Mouse (Mus musculus): ENCODE measurements around the gene Zfp444.

Zfp444 gene

DNA sequence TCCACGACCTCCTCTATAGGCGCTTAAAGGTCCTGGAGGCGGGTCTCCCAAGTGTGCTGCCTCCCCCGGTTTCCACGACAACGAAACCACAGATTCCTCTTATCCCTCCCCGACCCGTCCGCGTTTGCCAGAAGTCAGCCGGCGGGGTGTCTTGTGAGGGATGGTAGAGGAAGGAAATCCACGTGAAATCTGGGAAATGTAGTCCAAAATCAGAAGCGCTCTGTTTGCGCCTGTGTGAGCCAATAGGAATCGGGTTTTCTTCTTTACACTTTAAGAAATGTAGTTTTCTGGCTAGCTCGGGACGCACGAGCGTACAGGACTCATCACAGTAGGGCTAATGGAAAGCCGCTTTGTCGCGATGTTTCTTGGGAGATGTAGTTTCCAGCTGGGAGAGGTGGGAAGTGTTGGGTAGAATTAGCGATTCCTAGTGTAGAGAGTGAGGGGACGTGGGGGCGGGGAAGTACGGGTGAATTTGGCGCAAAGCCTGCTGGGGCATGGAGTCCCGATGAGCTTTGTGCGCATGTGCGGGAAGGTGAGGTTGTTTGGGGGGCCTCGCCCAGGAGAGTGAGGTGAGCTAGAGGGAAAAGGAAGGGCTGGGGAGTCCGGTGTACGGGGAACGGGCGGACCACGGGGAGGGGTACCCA, at the start of gene Zfp444:
Gene Zfp444, plus strand, starts transcription at position 221 of the 644 bp plus-strand sequence.
- peak; percentile 99 to 100 for DNase-seq (ENCODE audit: low spot score in 2 of 2)

DNA sequence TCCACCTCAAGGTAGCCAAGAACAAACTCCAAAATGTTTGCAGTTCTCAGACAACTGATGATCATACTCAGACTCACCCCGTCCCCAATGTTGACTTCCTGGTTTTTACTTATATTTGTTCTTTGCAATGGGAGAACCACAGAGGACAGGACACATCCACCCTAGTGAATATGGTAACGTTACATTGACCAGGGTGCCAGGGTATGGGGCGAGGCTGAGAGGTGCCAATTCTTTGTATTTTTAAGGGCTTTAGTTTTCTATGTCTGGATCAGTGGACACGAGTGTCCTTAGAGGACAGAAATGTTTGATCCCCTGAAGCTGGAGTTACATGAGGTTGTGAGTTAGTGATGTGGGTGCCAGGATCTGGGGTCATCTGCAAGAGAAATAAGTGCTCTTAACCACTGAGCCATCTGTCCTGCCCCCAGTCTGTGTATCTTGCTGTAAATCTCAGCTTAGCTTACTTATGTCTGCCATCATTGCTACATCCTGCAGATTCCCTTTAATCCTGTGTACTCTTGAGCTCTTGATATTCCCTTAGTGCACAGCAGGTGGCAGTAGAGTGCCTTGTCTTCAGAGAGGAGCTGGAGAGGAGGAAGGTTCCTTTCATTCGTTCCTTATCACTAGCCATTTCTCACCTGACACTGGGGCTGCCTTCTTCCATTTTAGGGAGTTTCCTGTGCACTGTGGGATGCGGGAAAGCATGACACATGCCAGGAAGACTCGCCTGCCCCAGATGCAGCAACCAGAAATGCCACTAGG, 45.2 kb upstream of the Zfp444 start:
- DNase-seq (ENCODE audit: low spot score in 2 of 2): peak; percentile 69 to 92

DNA sequence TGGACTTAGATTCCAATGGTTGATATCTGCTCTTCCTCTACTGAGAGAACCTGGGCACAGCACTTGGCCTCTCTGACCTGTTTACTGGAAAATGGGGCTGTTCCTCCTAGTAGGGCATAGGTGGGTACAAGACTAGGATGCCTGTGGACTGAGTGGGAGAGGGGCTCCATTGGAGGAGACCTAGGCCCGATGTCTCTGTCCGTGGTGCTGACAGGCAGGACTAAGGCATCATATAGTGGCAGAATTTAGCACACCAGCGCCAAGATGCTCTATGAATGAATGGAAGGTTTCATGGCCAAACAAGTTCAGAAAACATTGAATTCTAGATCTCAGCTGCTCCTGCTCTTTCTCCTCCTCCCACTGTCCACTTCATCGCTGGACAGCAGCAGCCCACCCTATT, 41.7 kb upstream of the Zfp444 start:
- no peak for DNase-seq (ENCODE audit: low spot score in 2 of 2)

DNA sequence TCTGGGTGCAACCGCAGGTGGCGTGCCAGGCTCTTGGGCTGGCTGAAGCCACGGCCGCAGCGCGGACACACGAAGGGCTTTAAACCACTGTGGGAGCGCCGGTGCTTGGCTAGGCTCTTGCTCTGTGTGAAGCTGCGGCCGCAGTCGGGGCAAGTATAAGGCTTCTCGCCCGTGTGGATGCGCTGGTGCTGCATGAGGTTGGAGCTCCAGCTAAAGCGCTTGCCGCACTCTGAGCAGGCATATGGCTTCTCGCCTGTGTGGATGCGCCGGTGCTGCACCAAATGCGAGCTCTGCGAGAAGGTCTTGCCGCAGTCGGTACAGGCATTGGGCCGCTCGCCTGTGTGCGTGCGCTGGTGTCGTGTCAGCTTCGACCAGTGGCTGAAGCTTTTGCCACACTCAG, 39.4 kb upstream of the Zfp444 start:
- no peak for DNase-seq (ENCODE audit: low spot score in 2 of 2)

DNA sequence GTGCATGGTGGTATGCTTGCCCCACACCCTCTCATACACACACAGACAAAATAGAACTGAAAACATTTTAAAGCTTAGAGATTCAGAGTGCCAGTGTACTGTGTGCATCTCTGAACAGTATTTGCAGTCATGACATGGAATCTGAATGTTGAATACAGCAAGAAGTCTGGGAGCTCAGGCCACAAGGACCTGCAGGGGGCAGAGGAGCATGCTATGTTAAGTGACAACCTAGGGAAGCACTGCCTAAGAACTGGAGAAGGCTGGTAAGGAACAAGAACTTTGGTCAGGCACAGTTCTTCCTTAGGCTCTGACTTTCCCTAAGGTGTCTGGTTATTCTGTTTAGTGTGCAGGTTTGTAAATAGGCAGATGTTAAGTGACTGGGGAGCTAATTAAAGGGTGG, 35.5 kb upstream of the Zfp444 start:
- DNase-seq (ENCODE audit: low spot score in 2 of 2): no peak

DNA sequence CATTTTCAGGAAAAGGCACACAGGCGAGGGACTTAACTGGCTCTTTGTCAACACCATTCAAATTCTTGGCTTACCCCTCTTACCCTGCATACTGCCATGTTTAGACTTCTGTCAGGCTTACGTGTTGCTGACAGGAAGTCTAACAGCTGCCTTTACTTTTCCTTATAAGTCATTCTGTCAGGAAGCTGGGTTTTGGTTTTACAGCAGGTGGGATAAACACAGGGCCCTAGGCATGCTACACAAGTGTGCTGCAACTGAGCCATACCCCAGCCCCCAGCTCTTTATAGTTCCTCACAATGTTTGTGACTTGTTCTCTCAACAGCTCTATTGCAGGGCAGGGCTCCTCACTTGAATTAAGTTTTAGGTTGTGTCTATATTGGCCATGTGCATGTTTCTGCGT, 32.7 kb upstream of the Zfp444 start:
- no peak for DNase-seq (ENCODE audit: low spot score in 2 of 2)

DNA sequence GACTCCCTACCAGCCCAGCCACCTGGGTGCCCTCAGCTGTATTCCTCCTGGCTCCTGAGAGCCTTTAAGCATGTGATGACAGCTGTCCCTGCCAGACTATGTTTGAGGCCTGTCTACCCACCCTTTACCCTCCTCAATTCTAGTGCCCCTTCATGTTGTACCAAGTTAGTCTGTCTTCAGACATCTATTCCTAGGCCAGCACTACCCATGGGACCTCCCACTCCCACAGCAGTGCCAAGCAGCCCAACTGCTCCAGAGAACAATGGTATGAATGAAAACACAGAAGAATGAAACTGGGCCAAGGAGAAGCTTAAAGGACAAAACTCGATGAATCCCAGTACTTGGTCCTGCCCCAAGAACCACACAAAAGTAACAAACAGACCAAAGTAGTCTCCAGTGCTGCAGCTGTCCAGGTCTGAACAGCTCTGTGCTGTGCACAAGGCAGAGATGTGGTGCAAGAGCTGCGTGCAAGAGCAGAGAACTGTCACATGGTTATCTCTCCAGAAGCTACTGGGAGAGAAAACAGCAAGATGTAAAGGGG, 28.0 kb upstream of the Zfp444 start:
- DNase-seq (ENCODE audit: low spot score in 2 of 2): no peak

DNA sequence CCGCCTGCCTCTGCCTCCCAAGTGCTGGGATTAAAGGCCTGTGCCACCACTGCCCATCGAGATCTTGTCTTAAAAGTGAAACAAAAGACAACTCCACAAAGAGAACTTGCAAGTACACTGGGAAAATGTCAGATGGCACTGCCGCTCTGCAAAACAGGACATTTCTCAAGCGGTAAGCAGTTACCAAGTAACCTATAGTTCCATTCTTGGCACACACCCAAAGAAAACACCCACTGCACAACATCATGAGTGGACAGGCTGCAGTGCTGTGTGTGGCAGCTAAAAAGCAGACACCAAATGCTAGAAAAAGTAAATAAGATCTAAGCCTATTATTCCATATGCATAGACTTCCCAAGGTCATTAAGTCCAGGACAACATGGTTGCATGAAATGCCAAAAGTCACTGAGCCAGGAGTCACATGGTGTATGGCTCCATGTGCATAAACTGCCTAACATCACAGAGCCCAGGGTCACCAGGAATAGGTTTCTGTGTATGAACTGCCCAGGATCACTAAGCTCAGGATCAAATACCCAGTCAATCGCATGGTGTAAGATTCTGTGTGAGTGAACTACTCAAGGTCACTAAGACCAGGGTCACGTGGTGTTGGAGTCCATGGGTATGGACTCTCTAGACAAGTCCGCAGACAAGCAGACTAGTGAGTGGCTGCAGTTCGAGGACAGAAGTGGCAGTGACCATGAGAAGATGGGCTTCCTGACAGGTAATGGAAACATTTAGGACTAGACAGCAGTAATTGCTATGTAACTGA, 26.4 kb upstream of the Zfp444 start:
- no peak for DNase-seq (ENCODE audit: low spot score in 2 of 2)

DNA sequence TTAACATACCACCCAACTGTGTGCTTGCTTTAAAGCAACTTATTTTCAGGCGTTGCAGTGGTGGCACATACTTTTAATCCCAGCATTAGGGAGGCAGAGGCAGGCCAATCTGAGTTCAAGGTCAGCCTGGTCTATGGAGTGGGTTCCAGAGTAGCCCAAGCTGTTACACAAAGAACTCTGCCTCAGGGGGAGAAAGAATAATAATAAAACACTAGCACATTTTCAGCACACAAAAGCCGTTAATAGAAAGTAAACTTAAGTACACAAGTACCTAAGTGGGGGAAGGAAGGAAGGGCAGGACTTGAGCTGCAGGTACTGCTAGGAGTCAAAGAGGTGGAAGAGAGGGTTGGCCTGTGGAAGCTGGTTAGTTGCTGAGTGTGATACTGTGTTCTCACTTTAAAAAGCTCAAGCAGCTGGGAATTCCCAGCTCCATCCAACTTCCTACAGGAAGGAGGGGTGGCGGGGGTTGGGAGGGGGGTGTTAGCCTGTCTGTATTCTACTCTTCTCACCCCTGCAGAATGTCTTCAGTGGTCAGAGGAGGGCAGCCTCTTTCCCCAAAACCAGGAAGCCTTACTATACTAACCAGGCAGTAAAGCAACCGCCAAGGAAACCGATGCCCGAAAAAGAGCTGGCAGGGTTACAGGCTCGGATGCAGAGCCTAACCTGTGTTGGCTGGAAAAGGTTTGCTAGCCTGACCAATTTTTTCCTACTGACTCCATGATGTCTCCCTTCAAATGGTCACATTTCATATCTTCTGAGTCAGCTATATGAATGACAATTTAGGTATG, 25.6 kb upstream of the Zfp444 start:
- DNase-seq (ENCODE audit: low spot score in 2 of 2): no peak

DNA sequence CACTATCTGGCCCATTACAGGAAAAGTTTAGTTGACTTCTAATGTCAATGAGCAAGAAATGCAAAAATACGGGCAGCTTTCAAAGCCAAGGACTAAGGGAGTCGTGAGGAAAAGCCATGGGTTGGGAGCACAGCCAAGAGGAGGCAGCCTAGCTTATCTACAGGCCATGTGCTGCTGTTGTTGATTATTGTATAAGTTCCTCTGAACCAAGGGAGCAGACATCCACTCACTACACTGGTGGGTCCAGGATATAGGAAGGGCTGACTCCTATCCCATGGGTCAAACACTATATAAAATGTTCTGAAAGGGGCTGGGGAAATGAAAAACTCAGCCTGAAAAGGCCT, 25.1 kb upstream of the Zfp444 start:
- no peak for DNase-seq (ENCODE audit: low spot score in 2 of 2)

DNA sequence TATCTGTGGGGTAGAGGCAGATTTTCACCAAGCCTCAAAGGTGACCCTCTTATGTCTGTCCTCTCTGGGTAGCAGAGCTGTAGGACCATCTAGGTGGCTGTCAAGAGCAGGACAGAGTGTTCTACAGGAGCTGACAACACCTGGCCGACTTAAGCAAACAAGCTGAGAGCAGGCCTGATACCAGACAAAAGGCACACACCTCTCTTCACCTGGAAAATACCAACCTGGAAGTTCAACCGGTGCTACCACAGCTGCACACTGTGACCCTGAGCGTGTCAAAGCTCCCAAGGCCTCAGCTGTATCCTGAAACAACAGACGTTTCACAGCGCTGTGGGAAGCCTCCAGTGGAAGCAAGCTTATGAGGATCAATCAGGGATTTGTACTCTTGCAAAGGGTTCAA, 24.3 kb upstream of the Zfp444 start:
- DNase-seq (ENCODE audit: low spot score in 2 of 2): no peak

DNA sequence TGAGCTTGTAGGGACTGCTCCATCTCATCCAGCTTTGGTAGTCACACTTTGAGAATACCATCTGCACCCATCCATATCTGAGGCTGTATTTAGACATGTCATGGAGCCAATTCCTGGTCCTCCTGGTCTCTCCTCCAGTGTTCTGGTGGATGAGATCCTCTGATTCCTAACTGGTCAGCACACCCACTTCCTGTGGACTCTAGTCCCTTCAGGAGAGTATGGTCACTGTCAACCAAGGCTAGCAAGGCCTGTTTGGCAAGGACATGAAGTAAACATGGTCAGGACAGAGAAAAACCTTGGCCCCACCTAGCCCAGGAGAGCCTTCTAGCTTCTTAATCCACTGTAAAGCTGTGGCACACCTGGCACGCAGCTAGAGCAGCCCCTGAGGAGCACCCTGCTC, 20.8 kb upstream of the Zfp444 start:
- DNase-seq (ENCODE audit: low spot score in 2 of 2): no peak

DNA sequence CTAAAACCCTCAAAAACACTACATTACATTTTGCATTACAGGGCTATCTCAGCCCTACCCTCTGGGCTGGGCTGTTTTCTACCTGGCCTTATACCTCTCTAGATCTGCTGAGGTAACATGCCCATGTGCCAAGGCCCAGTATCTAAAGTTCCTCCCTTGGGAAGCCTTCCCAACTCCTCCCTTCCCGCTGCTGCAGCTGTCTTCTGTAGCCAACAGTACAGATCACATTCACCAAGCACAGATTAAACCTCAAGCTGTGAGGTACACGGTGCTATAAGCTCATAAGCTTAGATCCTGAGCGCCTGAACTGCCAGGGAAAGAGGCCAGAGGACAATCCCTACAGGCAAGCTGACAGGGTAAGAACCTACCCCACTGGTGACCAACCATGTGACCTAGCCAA, 20.0 kb upstream of the Zfp444 start:
- DNase-seq (ENCODE audit: low spot score in 2 of 2): no peak

DNA sequence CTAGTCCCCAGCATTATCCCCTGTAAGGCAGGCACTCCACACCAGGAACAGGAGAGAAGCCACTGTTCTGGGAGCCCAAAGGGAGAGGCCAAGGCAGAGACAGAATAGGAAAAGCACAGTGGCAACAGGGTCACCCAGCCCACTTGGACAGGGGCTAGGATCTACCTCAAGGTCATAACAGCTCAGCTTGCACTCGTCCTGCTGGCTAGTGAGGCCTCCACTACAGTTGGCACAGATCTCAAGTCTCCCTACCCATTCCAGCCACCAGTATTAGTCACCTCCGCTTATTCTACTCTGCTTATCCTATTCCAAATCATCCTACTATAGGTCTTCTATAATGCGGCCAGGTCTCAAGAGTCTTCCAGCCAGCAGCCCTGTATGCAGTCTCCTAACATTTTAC, 18.9 kb upstream of the Zfp444 start:
- no peak for DNase-seq (ENCODE audit: low spot score in 2 of 2)

DNA sequence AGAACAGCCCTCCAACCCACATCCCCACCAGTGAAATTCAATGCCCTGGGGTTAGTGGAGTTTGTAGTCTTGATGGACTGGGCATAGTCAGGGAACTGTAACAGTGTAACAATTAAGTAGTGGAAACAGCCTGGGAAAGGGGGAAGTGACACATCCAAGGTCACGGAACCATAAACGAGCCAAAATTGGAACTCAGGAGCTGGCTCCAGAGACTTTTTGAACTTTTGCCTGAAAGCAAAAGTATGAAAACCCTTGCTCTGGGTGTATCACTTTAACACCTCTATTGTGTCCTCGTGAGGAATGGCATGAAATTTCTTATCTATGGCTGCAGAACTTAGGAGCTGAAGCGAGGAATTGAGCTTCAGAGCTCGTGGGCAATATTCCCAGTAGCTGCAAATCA, 17.9 kb upstream of the Zfp444 start:
- no peak for DNase-seq (ENCODE audit: low spot score in 2 of 2)

DNA sequence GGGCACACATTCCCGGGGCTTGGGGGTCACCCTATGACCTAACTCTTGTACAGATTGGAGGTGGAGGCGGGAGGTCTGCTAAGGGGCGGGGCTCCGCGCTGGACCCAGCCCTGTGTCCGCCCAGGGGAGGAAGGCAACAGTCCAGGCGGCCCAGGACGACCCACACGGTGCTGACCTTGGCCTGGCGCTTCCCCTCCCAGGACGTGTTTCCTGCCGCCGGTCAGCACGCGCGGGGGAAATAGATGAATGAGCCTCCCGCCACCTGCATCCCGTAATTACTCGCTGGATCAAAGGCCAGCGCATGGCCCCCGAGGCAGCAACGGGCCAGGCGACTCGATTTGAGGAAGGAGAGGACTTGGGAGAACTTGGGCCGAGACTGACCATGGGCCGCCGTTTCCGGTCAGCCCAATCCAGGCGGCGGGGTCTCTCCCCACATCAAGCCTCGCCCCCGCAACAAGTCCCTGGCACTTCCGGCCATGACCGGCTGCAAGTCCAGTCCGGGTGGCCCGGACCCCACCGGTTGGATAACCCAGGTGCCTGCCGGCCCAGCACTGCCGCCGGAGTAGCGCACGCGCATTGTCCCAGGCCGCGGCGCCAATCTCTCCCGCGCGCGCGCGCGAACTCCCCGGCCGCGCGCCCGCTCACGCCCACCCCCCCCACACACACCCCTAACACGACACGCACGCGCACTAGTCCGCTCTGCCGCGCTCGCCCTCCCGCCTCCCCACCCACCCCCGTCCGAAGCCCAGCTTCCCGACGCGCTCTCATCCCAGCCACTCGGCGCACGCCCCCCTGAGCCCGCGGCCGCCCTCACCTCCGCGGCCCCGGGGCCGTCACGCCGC, 16.8 kb upstream of the Zfp444 start:
- DNase-seq (ENCODE audit: low spot score in 2 of 2): peak; percentile 47 to 72

DNA sequence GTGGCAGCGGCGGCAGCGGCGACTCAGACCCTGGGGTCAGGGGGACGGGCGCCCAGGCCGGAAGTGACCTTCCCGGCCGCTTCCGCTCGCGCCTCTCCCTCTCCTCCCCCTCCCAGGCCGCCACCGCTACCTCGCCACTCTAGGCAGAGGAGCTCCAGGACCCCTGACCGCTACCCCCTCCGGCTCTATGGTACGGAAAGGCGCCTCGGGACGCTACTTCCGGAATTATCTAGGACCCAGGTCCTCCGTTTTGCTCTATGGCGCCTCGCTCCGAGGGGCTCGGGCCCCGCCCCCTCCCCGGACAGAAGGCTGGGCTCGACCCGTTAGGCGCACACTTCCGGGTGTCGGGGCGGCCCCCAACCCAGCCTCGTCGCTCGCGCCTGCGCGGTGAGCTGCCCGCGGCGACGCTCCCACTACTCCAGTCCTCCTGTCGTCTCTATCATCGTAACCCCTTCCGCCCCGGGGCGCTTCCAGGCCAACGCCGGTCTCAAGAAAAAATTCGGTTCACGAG, 16.1 kb upstream of the Zfp444 start, which contains the start of gene Zfp787:
Gene Zfp787, minus strand, starts transcription at position 97 of the 511 bp plus-strand sequence.
- peak; percentile 96 for DNase-seq (ENCODE audit: low spot score in 2 of 2)

DNA sequence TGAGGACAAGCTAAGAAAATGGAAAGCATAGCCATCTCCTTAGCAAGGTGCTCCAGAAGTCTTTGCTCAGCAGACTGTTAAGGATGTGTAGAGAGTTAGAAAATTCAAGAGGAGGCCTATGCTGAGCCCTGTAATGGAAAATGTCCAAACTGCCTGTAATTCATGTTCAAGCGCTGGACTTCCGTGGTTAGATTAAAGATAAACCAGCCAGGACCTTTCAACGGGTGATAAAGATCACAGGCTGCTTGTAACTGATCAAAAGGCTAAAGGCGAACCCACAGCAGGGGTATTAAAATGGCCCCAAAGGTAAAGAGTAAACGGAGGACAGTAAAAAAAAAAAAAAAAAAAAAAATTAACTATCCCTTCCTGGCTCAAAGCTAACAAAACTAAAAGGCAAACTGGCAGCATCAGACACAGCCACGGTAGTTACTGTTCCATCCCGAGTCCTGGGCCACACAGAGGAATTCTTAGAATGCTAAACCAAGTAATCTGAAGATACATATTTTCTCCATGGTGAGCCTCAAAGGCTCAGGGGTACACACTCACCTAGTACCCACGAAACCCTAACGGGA, 15.0 kb upstream of the Zfp444 start:
- no peak for DNase-seq (ENCODE audit: low spot score in 2 of 2)

DNA sequence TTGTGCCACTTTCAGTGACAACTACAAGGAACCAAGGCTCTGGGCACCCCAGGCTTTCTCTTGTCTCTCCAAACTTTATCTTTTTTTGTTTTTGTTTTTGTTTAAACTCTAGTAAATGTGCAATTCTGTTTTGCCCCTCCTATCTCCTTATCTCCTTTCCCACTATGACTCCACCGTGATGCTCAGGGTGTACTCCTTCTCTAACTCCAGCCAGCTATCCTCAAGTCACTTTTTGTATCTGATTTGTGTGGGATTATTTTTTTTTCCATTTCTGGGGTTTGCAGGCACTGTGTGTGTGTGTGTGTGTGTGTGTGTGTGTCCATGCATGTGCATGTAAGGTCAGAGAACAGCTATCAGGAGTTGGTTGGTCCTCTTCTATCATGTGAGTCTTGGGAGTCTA, 14.5 kb upstream of the Zfp444 start:
- DNase-seq (ENCODE audit: low spot score in 2 of 2): no peak

DNA sequence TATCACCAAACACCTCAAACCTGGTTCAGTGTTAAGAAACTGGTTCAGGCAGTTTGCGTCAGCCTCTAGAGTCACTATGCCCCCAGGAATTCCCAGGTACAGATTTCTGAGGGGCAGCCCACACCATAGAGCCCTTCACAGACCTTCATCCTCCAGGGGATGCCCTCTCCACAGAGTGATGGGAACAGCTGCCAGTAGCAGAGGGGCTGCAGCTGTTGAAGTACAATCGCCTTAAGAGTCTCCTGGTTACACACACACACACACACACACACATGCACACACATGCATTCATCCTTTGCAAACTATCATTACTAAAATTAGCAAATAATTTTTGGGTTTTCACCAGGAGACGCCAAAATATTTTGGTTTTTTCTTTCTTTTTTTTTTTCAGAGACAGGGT, 12.4 kb upstream of the Zfp444 start:
- no peak for DNase-seq (ENCODE audit: low spot score in 2 of 2)

Data from left cerebral cortex, adult 9 months (tissue).